10 mouse cellular contexts compared by ENCODE assay signal in the genomic region with DNA sequence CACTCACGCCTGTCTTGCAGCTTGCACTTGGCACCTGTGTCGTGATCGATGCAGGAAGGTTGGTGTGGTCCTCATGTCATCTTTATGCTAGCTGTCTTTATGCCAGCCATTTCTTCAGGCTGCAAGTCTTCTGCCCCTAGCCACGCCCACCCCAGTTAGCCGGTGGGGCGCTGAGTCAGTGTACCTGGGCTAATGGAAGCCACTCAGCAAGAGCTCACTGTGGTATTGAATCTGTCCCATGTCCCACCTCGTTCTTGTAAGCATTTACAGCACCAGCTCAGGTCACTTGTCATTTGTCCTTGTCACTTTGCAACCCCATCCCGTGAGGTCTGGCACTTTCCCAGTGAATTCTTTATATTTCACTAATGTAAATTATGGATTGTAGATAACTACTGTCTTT. TPM values are rescaled to one million over a fixed set of nuclear protein-coding genes. Genes with fewer than 3 reads are reported as not detected.
DNase-seq lines count a peak whose midpoint lies in the region; ATAC-seq lines count a peak whose summit lies in the region.
"Had no signal": no experiment of that assay in that cellular context is flagged by ENCODE, and none has a peak within 500 bp of the region (broad histone marks: within the 10 kb centered on the region; RNA-seq: fewer than 3 reads in every experiment).

No protein-coding gene starts in this region.

- no peak overlapping the region for H3K4me2 ChIP-seq in kidney, embryonic 14.5 days (replicated peaks; ENCODE audit: low read depth, low read length)

- H3K9ac ChIP-seq in kidney, embryonic 14.5 days (ENCODE audit: low read depth, low read length), result no peak overlapping the region

- peaks cover 35% of the 10 kb centered on the region for H3K4me1 ChIP-seq in kidney, embryonic 14.5 days (ENCODE audit: control insufficient read depth, insufficient read depth, low read length)

- no peak for ATAC-seq in kidney, embryonic 14.5 days (ENCODE audit: low FRiP score, low TSS enrichment)

- no peaks in the 10 kb centered on the region for H3K27me3 ChIP-seq in kidney, embryonic 14.5 days (ENCODE audit: control insufficient read depth, insufficient read depth, low read length)

- 58% methylated on average over 8 of the region's 8 CpGs for whole genome bisulfite sequencing in kidney, embryonic 14.5 days

- no peaks in the 10 kb centered on the region for H3K9me3 ChIP-seq in kidney, embryonic 14.5 days (ENCODE audit: control insufficient read depth, low read length)

- DNase-seq in cerebellum, adult 11-12 months, result peak; percentile 49
- no peak for DNase-seq in cerebellum, adult 8-10 months
- DNase-seq in kidney, adult 8-10 months, result no peak
- DNase-seq in thymus, postnatal 4 days, result peak; percentile 41
- DNase-seq in thymus, postnatal 0 days (ENCODE audit: low spot score), result no peak
- DNase-seq in right cerebral cortex, postnatal 14 days, result no peak
- no peak for DNase-seq in spleen, postnatal 14 days (ENCODE audit: low spot score in 2 of 2)
- DNase-seq: layer of hippocampus, adult 9-11 months; right cerebral cortex, adult 18-20 months had no signal

- peaks cover 9% of the 10 kb centered on the region; the same call in 1 of the 2 replicates for H3K36me3 ChIP-seq in kidney, embryonic 14.5 days (ENCODE audit: control insufficient read depth, insufficient read depth, low read length)

- H3K4me3 ChIP-seq in kidney, embryonic 14.5 days (ENCODE audit: low read length), result no peak overlapping the region

- H3K27ac ChIP-seq in kidney, embryonic 14.5 days (ENCODE audit: low read depth, low read length), result peak overlapping the region; percentile 48; the same call in 1 of the 2 replicates

RNA-seq across cellular contexts. Expression of a gene that starts 26.9 kb away (rescaled TPM):
- 0.46 TPM in 1 of 2 replicates, not detected in the other for polyA plus RNA-seq in kidney, embryonic 14.5 days (2014; fragmentation: Nextera tagmentation; extraction: Ambion mirVana)
- polyA plus RNA-seq in thymus, postnatal 0 days (2015; fragmentation: Nextera tagmentation; extraction: Ambion mirVana), result 3.0 and 4.0 TPM in 2 replicates

RNA-seq across cellular contexts. Expression of a gene that starts 43.3 kb away (rescaled TPM):
- 16.3 and 26.5 TPM in 2 replicates for polyA plus RNA-seq in kidney, embryonic 14.5 days (2014; fragmentation: Nextera tagmentation; extraction: Ambion mirVana)
- polyA plus RNA-seq in thymus, postnatal 0 days (2015; fragmentation: Nextera tagmentation; extraction: Ambion mirVana), result 13.9 and 15.5 TPM in 2 replicates

Comparison
In these comparisons a context has a peak if more than half of its experiments do, and no peak if none do; other contexts are left out.
1. DNase-seq: peak in cerebellum, adult 11-12 months (single experiment) and thymus, postnatal 4 days (single experiment); none in cerebellum, adult 8-10 months (single experiment), kidney, adult 8-10 months (0 of 2), thymus, postnatal 0 days (single experiment), right cerebral cortex, postnatal 14 days (single experiment) and spleen, postnatal 14 days (0 of 2).